Mouse (Mus musculus) myocyte (in vitro differentiated cells): ENCODE results near the gene Bpifa6.

Source experiments
- CEBPB ChIP-seq: IDR thresholded peaks from 2 replicates; pipeline ENCODE4 v1.6.1; 2011; ENCODE audit warnings: mild to moderate bottlenecking, moderate library complexity; ENCODE audit not compliant: poor library complexity, insufficient read depth, severe bottlenecking
- E2F4 ChIP-seq: IDR thresholded peaks from one replicate; pipeline ENCODE4 v1.6.1; 2011; ENCODE audit warnings: mild to moderate bottlenecking, control low read depth, moderate library complexity; ENCODE audit not compliant: insufficient read depth
- MAX ChIP-seq: IDR thresholded peaks from one replicate; pipeline ENCODE4 v1.6.1; 2011; ENCODE audit warnings: low read depth, mild to moderate bottlenecking, control low read depth
- MYOD1 ChIP-seq, 3 experiments: IDR thresholded peaks; one replicate each; pipeline ENCODE4 v1.6.1; 2011; ENCODE audit warnings: control low read depth in 2 of 3, low read depth in 2 of 3, mild to moderate bottlenecking in 2 of 3, moderate library complexity in 1 of 3; ENCODE audit not compliant: insufficient read length in 2 of 3, control insufficient read depth in 1 of 3
- MYOG ChIP-seq, 3 experiments: IDR thresholded peaks; one replicate each; pipeline ENCODE4 v1.6.1; 2011; ENCODE audit warnings: control low read depth in 2 of 3, low read depth in 2 of 3, mild to moderate bottlenecking in 2 of 3; ENCODE audit not compliant: insufficient read length in 2 of 3, control insufficient read depth in 1 of 3, insufficient read depth in 1 of 3
- POLR2A ChIP-seq: IDR thresholded peaks from one replicate; pipeline ENCODE4 v1.6.1; 2011; ENCODE audit warnings: low read depth, mild to moderate bottlenecking, control low read depth, moderate library complexity; ENCODE audit not compliant: insufficient read length
- POLR2AphosphoS2 ChIP-seq: IDR thresholded peaks from one replicate; pipeline ENCODE4 v1.6.1; 2011; ENCODE audit warnings: low read depth, control low read depth; ENCODE audit not compliant: insufficient read length
- REST ChIP-seq: IDR thresholded peaks from one replicate; pipeline ENCODE4 v1.6.1; 2011; ENCODE audit warnings: mild to moderate bottlenecking, control low read depth, moderate library complexity; ENCODE audit not compliant: insufficient read depth, insufficient read length
- SRF ChIP-seq: IDR thresholded peaks from one replicate; pipeline ENCODE4 v1.6.1; 2011; ENCODE audit warnings: low read depth; ENCODE audit not compliant: control insufficient read depth, insufficient read length
- TCF12 ChIP-seq: IDR thresholded peaks from one replicate; pipeline ENCODE4 v1.6.1; 2011; ENCODE audit warnings: mild to moderate bottlenecking, control low read depth; ENCODE audit not compliant: poor library complexity, insufficient read depth, severe bottlenecking
- TCF3 ChIP-seq: IDR thresholded peaks from one replicate; pipeline ENCODE4 v1.6.1; 2011; ENCODE audit warnings: low read depth, control low read depth; ENCODE audit not compliant: insufficient read length
- USF1 ChIP-seq: IDR thresholded peaks from one replicate; pipeline ENCODE4 v1.6.1; 2011; ENCODE audit warnings: low read depth, mild to moderate bottlenecking, control low read depth, moderate library complexity

- TF ChIP-seq MAX = no peak
- no peak for TF ChIP-seq TCF12
- no peak for TF ChIP-seq USF1
- TF ChIP-seq POLR2A = no peak
- TF ChIP-seq E2F4 = no peak
- TF ChIP-seq MYOD1 (IDR thresholded peaks at IDR 0.05; ENCODE audit: control insufficient read depth in 1 of 3, insufficient read length in 2 of 3, low read depth in 2 of 3) = no peak
- TF ChIP-seq CEBPB = no peak
- TF ChIP-seq TCF3 = no peak
- no peak for TF ChIP-seq POLR2AphosphoS2
- no peak for TF ChIP-seq SRF
- no peak for TF ChIP-seq REST
- no peak for TF ChIP-seq MYOG (IDR thresholded peaks at IDR 0.05; ENCODE audit: control insufficient read depth in 1 of 3, insufficient read depth in 1 of 3, insufficient read length in 2 of 3, low read depth in 2 of 3)
Measured at GRCm38 (mm10) chr2:153953836-153954235, 20.9 kb upstream of the Bpifa6 start.
